Mouse (Mus musculus) urinary bladder, postnatal 36 days (tissue): ENCODE data around the gene Spg20.

Source experiments
- DNase-seq, 2 experiments: peaks; one replicate each; pipeline ENCODE4 v3.0.0; 2022; ENCODE audit warnings: low spot score in 2 of 2, mixed read lengths in 1 of 2

The Spg20 gene

DNA sequence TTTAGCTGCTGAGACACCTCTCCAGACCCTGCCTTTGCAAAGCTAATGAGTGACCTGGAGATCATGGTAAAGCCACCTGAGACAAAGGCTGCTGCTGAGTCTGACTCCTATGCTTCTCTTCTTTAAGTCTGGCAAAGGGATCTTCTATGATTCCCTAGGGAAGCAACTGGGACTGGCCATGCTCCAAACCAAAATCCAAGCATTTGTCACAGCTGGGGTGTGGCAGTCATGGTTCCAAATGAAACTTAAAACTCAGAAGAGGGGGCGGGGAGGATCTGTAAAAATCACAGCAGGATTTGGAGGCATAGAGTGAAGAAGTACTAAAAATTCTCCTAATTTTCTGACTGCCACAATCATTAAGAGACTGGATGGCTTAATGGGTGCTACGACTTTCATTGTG is 14.7 kb upstream of the Spg20 start:
- DNase-seq = no peak

DNA sequence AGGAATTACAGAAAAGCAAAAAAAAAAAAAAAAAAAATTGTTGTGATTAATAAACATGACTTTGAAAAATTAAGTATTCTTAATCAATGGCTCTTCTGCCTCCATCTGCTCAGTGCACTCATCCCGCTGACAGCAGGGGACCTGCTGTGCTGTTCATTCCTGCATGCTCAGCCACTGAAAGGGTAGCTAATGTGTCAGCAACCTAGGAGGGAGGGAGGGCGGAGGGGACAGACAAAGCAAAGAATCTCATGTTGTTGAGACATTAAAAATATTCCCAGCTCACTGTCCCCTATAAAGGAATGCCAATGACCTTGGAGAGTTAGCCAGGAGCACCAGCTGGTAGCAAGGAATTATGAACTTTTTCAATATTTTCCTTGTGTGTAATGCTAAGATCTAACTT is 13.9 kb upstream of the Spg20 start:
- DNase-seq = no peak

DNA sequence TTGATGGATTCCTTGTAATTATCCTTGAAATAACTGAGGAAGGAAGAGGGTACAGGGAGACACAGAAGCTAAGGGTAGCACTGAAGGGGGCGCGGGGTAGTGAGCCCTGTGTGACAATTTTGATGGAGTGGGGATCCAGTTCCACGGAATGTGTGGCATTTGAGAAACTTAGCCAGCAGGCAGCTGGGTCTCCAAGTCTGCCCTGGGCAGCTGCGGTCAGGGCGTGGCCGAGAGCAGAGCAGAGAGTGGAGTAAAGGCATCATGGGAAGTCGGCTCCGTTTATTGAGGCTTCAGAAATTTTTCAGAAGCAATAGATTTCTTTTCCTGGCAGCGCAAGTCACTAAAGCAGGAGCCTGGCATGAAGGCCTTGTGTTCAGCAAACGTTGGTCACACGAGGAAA is 12.9 kb upstream of the Spg20 start:
- no peak for DNase-seq

DNA sequence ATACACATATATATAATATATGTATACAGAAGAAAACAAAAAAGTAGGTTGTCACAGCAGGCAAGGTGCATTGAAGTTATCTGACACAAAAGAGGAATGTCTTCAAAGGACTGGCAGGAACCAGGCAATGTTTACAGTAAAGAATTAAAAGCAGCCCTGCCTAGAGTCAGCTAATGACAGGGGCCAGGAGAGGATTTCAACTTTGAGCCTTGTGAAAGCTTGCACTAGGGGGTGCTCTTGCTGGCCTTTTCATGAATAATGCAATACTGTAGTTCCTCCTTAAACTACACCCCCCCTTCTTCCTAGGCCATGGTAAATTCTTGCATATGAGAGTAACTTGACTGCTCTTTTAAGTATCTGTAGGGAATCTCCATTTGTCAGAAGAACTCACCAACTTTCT is 10.8 kb upstream of the Spg20 start:
- DNase-seq = no peak

DNA sequence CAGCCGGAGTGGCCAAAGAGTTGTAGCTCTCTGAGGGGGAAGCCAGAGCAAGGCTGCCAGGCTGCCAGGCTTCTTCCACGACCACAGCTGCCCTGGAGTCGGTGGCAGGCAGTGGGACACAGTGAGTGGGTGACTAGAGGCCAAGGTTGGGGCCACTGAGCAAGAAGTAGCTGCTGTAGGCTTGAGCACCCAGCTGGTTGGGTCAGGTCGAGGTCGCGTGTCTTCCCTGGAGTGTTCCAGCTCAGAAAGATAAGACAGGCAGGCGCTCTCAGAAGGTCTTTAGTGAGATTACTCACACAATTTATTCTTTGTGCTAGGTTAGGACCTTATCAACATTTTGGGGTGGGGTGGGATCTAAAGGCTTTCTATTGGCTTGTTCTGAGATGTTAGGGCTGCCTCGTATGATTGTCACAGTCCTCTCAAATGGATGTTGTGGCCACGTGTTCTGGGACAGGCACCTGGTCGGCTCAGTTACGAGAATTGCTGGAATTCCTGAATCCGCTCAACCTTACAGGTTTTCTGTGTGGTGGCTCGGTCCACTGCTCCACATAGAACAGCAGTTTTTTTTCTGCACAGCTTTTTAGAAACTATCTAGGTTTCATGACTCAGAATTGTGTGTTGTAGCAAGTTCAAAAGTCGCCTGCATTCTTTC is 6.4 kb upstream of the Spg20 start:
- no peak for DNase-seq

DNA sequence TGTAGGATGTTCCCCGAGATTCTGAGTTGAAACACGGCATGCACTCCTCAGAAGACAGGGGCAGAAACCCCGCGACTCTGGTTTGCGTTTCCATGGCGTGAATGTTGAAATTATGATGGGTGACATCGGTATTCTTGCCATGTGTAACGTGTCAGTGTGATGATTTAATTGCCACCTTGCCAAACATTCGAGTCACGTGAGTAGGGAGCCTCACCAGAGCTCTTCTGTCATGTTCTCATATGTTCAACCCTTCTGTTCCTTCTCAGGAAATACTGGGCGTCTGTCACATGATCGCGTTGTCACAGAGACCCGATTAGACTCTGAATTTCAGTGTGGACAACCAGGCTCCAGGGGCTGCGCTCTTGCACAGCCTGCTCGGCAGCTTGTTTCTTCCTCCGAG is 5.9 kb upstream of the Spg20 start:
- no peak for DNase-seq

DNA sequence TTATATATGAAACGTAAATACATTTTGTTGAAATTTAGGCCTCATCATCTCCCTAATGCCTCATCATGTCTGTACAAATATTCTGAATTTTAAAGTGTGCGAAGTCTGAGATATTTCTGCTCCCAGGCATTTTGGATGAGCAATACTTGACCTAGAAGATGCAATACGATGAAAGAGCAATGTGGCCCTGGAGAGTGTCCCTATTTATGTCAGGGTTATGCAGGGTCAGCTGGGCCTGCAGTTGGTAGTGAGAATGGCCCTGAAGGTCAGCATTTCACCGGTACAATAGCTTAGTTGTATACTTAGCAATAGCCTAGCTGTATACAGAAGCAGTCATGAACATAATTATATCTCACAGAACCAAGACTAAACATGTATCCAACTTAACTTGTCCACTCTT is 2.8 kb upstream of the Spg20 start:
- DNase-seq = no peak

DNA sequence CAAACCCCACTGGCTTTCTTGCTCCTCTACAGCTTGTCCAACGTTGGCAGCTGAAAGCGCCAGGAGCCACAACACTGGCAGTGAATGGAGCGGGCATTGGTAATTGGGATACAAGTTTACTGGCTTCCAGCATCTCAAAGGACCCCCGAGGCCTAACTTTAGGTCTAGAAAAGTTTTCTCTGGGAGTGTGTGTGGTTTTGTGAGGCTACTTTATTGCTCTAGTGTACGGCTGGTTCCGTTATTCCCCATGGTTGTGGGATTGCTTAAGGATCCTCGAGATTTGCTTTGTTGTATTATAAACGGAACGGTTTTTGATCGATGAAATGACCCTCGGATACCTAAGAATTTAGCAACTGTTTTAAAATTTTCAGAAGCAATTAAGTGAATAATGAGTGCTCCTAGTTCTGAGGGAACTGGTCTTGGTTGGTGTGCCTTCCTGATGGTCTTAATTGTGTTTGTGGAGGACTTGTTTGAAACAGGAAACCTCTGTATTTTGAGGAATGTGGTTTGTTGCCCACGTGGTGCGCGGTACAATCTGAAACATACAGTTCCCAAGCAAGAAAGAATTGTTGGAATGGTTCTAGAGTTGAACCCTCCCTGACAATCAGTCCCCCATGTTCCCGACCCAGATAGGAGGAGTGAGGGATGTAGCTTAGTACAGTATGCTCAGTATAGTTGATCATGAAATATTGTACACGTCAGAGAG is 955 bp downstream of the Spg20 start:
- no peak for DNase-seq

DNA sequence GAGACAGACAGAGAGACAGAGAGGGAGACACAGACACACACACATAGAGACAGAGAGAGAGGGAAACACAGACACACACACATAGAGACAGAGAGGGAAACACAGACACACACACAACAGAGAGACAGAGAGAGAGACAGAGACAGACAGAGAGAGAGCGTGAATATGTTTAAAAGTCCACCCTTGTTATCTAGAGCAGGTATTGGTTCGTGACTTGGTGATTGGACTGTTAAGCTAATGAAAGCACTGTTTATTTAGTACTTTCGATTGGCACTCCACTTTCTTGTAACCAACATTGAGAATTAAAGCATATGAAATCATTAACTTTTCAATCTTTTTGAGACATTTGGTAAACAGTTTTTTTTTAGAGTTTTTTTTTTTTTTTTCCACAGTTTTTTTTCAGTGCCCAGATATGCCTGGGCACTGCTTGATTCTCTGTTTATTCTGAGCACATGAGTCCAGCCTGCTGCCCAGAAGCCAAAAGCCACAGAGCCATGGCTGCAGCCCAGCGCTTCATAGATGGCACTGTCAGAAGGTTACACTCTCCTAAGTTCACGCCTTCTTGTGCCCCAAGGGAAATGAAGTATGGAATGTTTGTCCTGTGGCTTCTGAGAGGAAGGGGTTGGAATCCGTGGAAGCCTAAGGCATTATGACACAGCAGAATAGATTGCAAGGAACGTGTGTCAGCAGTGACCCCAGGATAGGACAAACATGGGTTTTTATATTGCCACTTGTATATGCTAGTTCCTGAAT is 2.6 kb downstream of the Spg20 start:
- peak in 1 of 2 experiments; percentile 39 for DNase-seq

DNA sequence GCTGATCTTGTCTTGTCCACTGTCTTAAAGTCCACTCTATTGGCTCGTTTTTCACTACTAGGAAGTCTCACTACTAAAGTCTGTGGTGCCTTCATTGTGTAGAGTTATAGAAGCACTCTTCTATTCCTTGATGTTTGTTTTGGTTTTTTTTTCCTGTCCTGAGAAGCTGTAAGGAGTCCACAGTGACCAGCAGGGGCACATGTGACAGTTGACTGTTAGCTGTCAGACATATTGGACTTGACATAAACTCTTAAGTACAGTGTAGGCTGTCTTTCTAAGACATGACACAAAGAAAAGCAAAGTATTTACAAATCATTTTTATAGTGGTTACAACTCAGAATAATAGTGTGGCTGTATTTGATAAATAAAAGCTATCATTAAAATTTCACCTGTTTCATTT is 3.2 kb downstream of the Spg20 start:
- no peak for DNase-seq

DNA sequence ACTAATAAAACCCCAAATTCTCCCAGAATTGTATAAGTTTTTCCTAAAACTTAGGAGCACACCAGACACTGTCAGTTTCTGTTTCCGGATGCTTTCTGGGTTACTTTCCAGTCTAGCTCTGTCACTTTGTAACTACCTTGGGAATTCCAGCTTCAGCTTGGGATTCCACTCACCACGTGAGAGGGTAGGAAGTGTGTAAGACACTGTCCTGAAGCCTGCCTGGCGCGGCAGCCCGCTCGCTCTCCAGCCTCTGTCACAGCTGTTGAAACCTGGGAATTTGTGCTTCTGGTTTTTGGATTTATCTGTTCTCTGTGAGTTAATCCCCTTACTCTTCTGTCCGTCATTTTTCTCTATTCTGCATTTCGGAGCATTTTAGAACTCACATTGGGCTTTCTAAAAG is 4.1 kb downstream of the Spg20 start:
- DNase-seq = no peak

DNA sequence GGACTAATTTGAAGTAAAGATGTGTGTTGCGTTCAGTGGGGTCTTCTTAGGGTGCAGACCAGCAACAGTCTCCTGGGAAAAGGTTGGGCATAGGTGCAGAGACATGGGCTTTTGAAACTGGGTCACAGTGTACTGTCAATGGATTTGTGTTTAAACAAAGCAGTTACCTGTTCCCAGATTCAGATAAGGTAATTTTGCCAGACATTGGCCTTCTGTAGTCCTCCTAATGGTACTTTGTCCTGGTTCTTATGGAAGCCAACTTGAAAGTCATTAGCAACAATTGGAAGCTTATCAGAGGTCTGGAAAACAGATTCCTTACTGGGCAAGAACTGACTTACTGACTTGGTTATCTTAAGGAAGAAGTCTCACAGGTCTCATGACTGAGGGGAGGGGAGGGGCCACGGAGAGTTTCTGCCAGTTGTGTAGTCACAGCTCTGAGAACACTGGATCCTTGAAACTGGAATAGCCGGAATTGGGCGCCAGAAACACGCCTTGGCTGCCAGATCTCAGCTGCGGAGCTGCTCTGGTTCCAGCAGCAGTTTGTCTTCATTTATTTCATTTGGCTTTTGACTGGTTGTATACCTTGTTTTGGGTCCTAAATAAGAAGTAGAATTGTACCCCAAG is 7.5 kb downstream of the Spg20 start:
- peak; percentile 20 to 47 for DNase-seq

DNA sequence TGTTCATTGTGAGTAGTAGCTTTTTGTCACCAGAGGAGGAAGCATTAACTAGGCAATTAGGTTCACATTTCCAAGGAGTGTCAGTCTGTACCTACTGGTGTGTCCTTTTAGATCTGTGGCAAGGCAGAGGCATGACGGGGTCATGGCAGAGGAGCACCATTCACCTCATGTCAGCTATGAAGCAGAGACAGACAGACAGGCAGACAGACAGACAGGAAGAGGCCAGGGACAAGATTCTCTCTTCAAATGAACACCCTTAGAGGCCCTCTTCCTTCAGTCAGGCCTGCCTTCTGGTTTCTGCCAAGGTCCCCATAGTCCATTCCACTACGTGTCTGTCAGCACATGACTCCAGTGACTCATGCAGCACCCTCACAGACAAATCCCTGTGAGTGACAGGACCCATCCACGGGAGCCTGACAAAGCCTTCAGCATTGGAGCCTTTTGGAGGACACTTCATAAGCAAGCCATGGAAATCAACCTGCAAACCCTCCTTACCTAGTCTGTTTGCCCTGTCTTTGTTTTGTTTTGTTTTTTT is 10.5 kb downstream of the Spg20 start:
- no peak for DNase-seq

DNA sequence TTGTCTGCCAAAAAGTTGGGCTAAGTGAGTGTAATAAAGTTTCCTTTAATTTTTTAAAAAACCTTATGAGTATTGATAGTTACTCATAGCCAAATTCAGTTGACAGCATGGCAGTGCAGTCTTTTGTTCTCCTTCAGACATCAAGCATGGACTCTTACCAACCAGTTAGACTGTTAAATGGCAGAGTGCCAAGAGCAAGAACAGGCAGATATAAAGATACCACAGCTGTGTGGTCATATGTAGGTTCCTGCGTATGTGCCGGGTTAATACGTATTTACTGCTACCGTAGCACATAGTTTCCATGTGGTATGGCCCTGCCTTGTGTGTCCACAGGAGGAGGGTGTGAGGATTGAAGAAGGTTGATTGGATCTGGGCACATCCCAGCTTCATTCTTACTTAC is 11.2 kb downstream of the Spg20 start:
- no peak for DNase-seq

DNA sequence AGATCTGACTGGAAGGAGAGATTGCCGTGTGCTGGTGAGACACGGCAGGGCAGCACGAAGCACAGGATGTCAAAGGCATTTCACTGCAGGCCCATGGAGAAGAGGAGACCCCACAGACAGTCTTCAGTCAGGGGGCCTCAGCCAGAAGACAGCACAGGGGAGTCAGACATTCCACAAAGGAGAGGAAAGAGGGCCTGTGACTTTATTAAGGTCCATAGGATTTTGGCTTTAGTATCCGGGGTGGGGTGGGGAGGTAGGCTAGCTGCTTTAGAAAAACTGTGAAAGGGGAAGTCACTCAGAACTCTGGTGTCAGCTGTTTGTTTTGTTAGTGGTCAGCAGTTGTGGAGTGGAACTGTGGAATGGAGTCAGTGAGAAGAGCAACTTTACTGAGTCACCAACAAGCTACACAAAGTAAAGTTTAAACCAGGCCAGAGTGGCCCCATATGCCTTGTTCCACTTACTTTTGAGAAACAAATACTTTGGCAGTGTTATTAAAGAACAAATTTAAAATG is 17.3 kb downstream of the Spg20 start:
- DNase-seq = no peak

DNA sequence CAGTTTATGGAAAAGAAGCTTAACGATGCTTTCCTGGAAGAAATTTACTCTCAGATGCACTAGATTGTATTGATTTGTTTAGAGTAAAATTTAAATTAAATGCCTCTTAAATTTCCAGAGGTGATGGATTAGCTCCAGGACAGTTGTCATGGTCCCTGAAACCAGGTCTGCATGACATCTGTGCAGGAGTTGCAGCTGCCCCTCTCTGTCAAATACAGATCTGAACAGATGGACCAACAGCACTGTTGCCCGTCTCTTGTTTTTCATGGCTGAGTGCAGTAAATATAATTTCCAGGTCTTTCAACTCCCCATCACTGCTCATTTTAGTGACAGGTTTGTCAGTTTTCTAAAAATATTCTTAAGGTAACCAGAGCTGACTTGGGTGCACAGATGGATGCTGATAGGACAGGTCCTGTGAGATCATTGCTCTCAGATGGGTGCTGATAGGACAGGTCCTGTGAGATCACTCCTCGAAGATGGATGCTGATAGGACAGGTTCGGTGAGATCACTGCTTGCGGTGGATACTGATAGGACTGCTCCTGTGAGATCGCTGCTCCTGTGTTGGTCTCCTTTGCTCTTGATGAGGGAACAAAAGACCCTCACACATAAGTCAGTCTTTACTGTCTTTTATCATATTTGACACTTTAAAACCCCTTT is 19.8 kb downstream of the Spg20 start:
- DNase-seq = no peak

DNA sequence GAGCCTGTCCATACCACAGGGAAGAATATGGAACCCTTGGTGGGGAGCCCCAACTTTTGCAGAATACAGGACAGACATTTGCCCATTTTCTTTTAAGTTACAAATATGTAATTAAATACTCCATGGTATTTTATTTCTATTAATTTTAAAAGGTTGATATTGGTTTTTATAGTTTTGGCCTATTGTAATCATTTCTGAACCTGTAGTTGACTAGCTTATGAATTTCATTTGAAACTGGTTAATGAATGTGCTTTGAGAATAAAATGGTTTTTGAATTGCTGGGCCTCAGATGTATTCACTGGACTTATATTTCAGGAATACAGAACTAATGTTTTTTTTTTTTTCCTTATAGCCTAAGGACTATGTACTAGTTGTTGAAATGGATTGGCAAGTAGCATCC is 25.1 kb downstream of the Spg20 start, which contains the start of gene Ccdc169:
Gene Ccdc169, plus strand, starts transcription at position 301 of the 400 bp plus-strand sequence.
- no peak for DNase-seq

DNA sequence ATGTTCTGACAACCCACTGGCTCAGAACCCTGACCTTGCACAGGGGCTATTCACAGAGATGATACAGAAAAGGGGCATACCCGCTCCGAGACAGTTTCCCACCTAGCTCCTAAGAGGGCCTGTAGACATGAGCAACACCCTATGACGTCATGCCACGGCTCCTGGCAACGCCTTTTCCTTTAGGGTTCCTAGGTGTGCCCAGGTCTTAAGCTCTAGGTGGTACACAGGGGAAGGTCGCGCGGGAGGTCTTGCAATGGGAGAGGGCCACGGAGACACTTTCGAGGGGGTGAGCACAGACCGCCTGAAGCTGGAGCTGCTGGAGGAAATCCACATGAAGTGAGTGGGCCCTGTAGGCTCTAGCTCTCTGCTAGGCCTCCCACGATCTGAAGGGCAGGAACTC is 27.9 kb downstream of the Spg20 start:
- DNase-seq = no peak

DNA sequence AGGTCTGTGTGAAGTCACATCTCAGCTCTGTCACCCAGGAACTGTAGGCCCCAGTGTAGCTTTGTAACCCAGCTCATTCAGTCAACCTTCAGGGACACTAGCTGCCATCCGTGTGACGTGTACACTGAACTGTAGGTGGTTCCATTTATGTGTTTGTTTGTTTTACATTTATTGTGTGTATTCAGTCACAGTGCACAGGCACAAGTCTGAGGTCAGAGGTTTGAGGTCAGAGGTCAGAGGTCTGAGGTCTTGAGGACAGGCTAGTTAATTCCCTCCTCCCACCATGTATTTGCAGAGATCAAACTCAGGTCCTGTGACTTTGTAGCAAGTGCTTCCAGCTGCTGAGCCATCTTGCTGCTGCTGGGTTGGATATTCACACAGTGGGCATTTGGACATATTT is 29.5 kb downstream of the Spg20 start:
- DNase-seq = no peak

DNA sequence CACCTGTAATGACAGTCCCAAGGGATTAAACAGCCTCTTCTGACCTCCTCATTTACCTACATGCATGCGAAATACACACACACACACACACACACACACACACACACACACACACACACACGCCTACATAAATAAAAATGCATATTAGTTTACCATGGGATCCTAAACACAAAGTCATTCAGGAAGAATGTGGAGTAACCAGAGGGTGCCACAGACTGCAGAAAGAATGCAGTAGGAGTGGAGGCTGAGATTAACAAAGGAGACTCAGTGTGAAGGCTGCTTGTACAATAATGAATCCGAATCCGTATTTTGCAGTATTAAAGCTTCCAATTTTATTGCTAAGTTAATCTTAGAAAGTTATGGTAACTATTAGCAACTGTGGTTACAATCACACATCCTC is 33.0 kb downstream of the Spg20 start:
- DNase-seq = no peak

DNA sequence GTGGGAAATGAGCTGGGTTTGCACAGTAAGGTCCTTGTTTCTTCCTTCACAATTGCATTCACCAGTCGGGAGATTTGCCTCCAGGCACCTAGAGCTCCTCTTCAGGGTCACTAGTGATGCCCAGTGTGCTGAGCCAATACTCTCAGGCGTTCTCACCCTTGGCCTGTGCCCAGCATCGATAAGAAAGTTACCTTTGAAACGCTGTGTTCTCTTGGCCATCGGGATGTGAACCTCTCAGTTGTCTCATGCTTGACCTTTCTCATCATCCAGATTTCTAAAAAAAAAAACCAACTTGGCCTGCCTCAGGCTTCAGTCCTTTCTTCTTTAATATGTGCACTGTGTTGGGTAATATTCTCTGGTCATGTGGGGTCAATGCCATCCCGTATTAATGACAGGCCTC is 34.5 kb downstream of the Spg20 start:
- no peak for DNase-seq

DNA sequence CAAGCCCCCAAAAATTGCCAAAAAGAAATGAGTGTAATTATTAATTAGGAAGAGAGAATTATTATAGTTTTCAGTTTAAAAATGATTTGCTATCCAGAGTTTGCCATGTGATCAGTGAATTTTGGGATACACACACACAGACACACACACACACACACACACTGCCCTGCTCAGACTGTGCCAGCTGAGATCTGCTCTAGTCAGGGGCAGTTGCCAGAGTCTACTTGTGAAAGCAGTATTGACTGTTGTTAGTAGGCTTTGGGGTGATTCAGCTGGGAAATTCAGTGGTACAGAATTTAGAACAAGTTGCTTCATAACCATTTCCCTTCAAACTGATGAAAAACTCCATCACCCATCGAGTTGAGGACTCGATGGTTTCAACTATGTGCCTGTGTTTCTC is 35.2 kb downstream of the Spg20 start:
- no peak for DNase-seq
